Mouse (Mus musculus) liver, postnatal 0 days (tissue): ENCODE measurements around the gene Palld.

ENCODE experiments used
- CTCF ChIP-seq: sonication (generic); IDR thresholded peaks from 2 replicates; pipeline ENCODE4 v1.5.1; 2016; ENCODE audit warnings: antibody characterized with exemption, low read depth
- EP300 ChIP-seq: IDR thresholded peaks from 2 replicates; pipeline ENCODE4 v1.6.1; 2016; ENCODE audit warnings: antibody characterized with exemption, low read depth, mild to moderate bottlenecking

DNA sequence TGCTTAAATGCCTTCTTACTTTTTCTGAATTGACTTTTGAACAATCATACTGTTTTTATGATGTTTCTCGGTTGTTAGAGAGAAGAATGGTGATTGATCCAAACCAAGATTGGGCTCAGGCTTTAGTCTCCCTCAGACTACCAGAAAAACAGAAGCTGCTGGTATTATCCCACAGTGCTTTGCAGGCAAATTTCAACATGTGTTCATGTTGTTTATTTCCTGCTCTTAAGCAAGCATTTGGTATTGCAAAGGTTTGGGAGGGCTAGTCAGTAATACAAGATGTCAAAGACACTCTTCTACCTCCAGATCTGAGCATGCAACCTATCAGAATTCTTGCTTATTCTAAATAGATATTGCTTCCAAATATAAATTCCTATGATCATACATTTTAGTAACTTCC is 5.7 kb downstream of the Palld start:
- TF ChIP-seq EP300 (no peak), CTCF (no peak)
